Mouse (Mus musculus) brain, embryonic 14.5 days (tissue): ENCODE measurements at regions not wholly inside any gene's neighbourhood (a gene's known extent, or its start where the extent isn't known, plus 50 kb on each side); places are given as distances from the start of the nearest gene placed in this dataset.

Experiments used
- CTCF ChIP-seq: fragments of 200-500 bp; IDR thresholded peaks from 2 replicates; pipeline ENCODE4 v1.5.1; 2012; ENCODE audit warnings: inconsistent platforms, mild to moderate bottlenecking, moderate library complexity, borderline replicate concordance; ENCODE audit not compliant: insufficient read depth, insufficient read length; ENCODE audit errors: extremely low read depth
- POLR2A ChIP-seq: fragments of 200-500 bp; IDR thresholded peaks from 2 replicates; pipeline ENCODE4 v1.6.1; 2012; ENCODE audit warnings: mild to moderate bottlenecking, inconsistent platforms, borderline replicate concordance; ENCODE audit not compliant: poor library complexity, insufficient read depth, insufficient read length, severe bottlenecking; ENCODE audit errors: extremely low read depth

DNA sequence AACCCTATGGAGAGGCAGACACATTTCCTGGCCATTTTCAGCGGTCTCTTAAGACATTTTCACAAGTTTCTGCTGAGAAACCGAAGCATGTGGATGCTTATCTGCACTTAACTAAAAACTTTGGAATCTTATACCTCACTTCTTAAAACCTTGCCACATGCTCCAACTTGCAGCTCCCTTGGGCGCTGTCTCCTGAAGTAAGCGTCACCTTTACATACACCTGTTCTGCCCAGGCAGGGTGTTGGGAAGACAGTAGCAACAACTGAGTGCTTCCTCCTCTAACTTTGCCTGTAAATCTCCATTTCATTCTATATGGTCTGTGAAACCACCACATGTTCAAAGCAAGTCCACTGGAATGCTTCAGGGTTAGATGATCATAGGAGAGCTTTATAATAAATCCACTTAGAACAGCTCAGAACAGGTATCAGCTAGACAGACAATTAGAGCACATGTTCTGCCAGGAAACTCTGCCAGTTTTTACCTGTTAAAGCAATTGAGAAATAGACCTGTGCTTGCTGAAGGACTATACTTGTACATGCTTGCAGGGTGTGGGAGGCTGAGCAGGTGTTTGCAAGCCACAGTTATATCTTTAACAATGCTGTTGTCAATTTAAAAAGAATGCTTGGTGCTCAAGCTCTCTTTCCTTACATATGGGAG, 202.6 kb upstream of the Gm21897 start:
- TF ChIP-seq POLR2A (no peak), CTCF (no peak)
